Mouse (Mus musculus) liver, adult 2 months (tissue): ENCODE measurements around the gene Urb2.

Experiments used
- CTCF ChIP-seq: fragments of 200-500 bp; IDR thresholded peaks from 2 replicates; pipeline ENCODE4 v1.5.1; 2011; ENCODE audit warnings: low read depth, low read length, control low read depth
- POLR2A ChIP-seq: fragments of 200-500 bp; IDR thresholded peaks from 2 replicates; pipeline ENCODE4 v1.6.1; 2011; ENCODE audit warnings: low read length, control low read depth; ENCODE audit not compliant: insufficient read depth; ENCODE audit errors: extremely low read depth

GRCm38 (mm10) chr8:123993997-123994396, 27.3 kb upstream of the Urb2 start:
- no peak for TF ChIP-seq POLR2A
- TF ChIP-seq CTCF: no peak
